Mouse (Mus musculus) forebrain, embryonic 13.5 days (tissue): ENCODE results near the gene Ppp2r1b. TPM values are rescaled to one million over a fixed set of nuclear protein-coding genes. Genes with fewer than 3 reads are reported as not detected.

Experiments
- ATAC-seq: fragments of 200-750 bp; cut with Nextera tagmentation; 2 replicates; pipeline ENCODE4 v1.8.0; 2017
- H3K27ac ChIP-seq: fragments of 300-500 bp; sonication (generic); 2 replicates; pipeline ENCODE4 v1.5.1; 2015; ENCODE audit warnings: inconsistent platforms, mild to moderate bottlenecking, moderate library complexity
- H3K27me3 ChIP-seq: fragments of 300-500 bp; sonication (generic); 2 replicates; pipeline ENCODE4 v1.6.1; 2015; ENCODE audit warnings: mild to moderate bottlenecking, inconsistent platforms
- H3K36me3 ChIP-seq: fragments of 300-500 bp; sonication (generic); 2 replicates; pipeline ENCODE4 v1.6.1; 2015; ENCODE audit warnings: mild to moderate bottlenecking, inconsistent platforms; ENCODE audit not compliant: poor library complexity, severe bottlenecking
- H3K4me1 ChIP-seq: fragments of 300-500 bp; sonication (generic); 2 replicates; pipeline ENCODE4 v1.6.1; 2015; ENCODE audit warnings: inconsistent platforms
- H3K4me2 ChIP-seq: fragments of 300-500 bp; sonication (generic); 2 replicates; pipeline ENCODE4 v1.6.1; 2015; ENCODE audit warnings: inconsistent platforms, mild to moderate bottlenecking, moderate library complexity
- H3K4me3 ChIP-seq: fragments of 300-500 bp; sonication (generic); 2 replicates; pipeline ENCODE4 v1.5.1; 2015; ENCODE audit warnings: mild to moderate bottlenecking, inconsistent platforms
- H3K9ac ChIP-seq: fragments of 300-500 bp; sonication (generic); 2 replicates; pipeline ENCODE4 v1.6.1; 2015; ENCODE audit warnings: mild to moderate bottlenecking, inconsistent platforms
- H3K9me3 ChIP-seq: fragments of 300-500 bp; sonication (generic); replicated peaks from 2 replicates; pipeline ENCODE4 v1.6.1; 2016; ENCODE audit warnings: inconsistent platforms
- WGBS: fragments of 180-500 bp; shearing (Covaris S2); methylation state at CpG from one replicate; pipeline ENCODE4 v1.1.7; 2015; 5-methylcytosine and 5-hydroxymethylcytosine counted together
- polyA plus RNA-seq: library from polyadenylated mRNA; unstranded; fragments of >200 nt; fragmentation: Nextera tagmentation; extraction: Ambion mirVana; gene quantifications from 2 replicates; pipeline ENCODE4 v1.2.1, GENCODE M21; 2015

Gene Ppp2r1b
- polyA plus RNA-seq, 1 experiment from 2014 or later: 89.7 TPM

GRCm38 (mm10) chr9:50900026-50900920 lies 55.2 kb downstream of the Ppp2r1b start:
- peak; percentile 72 for ATAC-seq
- no peaks in the 10 kb centered on the region for H3K9me3 ChIP-seq
- no peak overlapping the region for H3K4me3 ChIP-seq
- WGBS: 49% methylated on average over 7 of the region's 7 CpGs
- no peak overlapping the region for H3K9ac ChIP-seq
- H3K27ac ChIP-seq: no peak overlapping the region
- peaks cover 11% of the 10 kb centered on the region for H3K4me1 ChIP-seq
- no peaks in the 10 kb centered on the region for H3K27me3 ChIP-seq
- no peak overlapping the region for H3K4me2 ChIP-seq
- peaks cover 41% of the 10 kb centered on the region for H3K36me3 ChIP-seq

GRCm38 (mm10) chr9:50904196-50904847 lies 59.2 kb downstream of the Ppp2r1b start:
- H3K4me3 ChIP-seq: no peak overlapping the region
- no peaks in the 10 kb centered on the region for H3K9me3 ChIP-seq
- H3K27ac ChIP-seq: no peak overlapping the region
- ATAC-seq: no peak
- WGBS: 76% methylated on average over 6 of the region's 6 CpGs
- H3K9ac ChIP-seq: no peak overlapping the region
- H3K4me2 ChIP-seq: no peak overlapping the region
- H3K36me3 ChIP-seq: peaks cover 10% of the 10 kb centered on the region; the same call in 1 of the 2 replicates
- H3K4me1 ChIP-seq: peaks cover 11% of the 10 kb centered on the region
- no peaks in the 10 kb centered on the region for H3K27me3 ChIP-seq

- no peak overlapping the region for H3K9ac ChIP-seq
- no peaks in the 10 kb centered on the region for H3K27me3 ChIP-seq
- no peak overlapping the region for H3K4me2 ChIP-seq
- H3K4me1 ChIP-seq: peaks cover 7% of the 10 kb centered on the region
- whole genome bisulfite sequencing: 93% methylated on average over 3 of the region's 3 CpGs
- no peak overlapping the region for H3K27ac ChIP-seq
- no peak for ATAC-seq
- no peak overlapping the region for H3K4me3 ChIP-seq
- H3K9me3 ChIP-seq: no peaks in the 10 kb centered on the region
- 0 out of 2 replicates have a peak, but pooled peaks cover 7% of the 10 kb centered on the region for H3K36me3 ChIP-seq
Observed at GRCm38 (mm10) chr9:50905321-50905720, 60.2 kb downstream of the Ppp2r1b start.

- Histone ChIP-seq H3K27me3 (no peaks in the 10 kb centered on the region), H3K4me1 (no peaks in the 10 kb centered on the region)
Observed at GRCm38 (mm10) chr9:50911861-50912515, 66.9 kb downstream of the Ppp2r1b start.

GRCm38 (mm10) chr9:50918131-50918530 lies 73.0 kb downstream of the Ppp2r1b start:
- no peaks in the 10 kb centered on the region for H3K4me1 ChIP-seq

More at GRCm38 (mm10) chr9:50911861-50912515, 66.9 kb downstream of the Ppp2r1b start:
- 92% methylated on average over 7 of the region's 7 CpGs for WGBS
- Histone ChIP-seq H3K9me3 (no peaks in the 10 kb centered on the region), H3K4me2 (no peak overlapping the region), H3K9ac (no peak overlapping the region), H3K4me3 (no peak overlapping the region), H3K27ac (no peak overlapping the region), H3K36me3 (peaks cover 4% of the 10 kb centered on the region; the same call in 1 of the 2 replicates)
- no peak for ATAC-seq

GRCm38 (mm10) chr9:50919554-50919953 lies 74.5 kb downstream of the Ppp2r1b start:
- peaks cover 4% of the 10 kb centered on the region; the same call in 1 of the 2 replicates for H3K36me3 ChIP-seq
- 100% methylated on average over 2 of the region's 2 CpGs for WGBS
- H3K4me3 ChIP-seq: no peak overlapping the region
- no peaks in the 10 kb centered on the region for H3K27me3 ChIP-seq
- no peak overlapping the region for H3K9ac ChIP-seq
- no peak overlapping the region for H3K4me2 ChIP-seq
- H3K9me3 ChIP-seq: no peaks in the 10 kb centered on the region
- no peak overlapping the region for H3K27ac ChIP-seq
- no peak for ATAC-seq
- H3K4me1 ChIP-seq: no peaks in the 10 kb centered on the region

More at GRCm38 (mm10) chr9:50918131-50918530, 73.0 kb downstream of the Ppp2r1b start:
- no peaks in the 10 kb centered on the region for H3K27me3 ChIP-seq
- no peak overlapping the region for H3K4me2 ChIP-seq
- no peak overlapping the region for H3K4me3 ChIP-seq
- H3K9ac ChIP-seq: no peak overlapping the region
- no peaks in the 10 kb centered on the region for H3K9me3 ChIP-seq
- 85% methylated on average over 3 of the region's 3 CpGs for WGBS
- peaks cover 4% of the 10 kb centered on the region; the same call in 1 of the 2 replicates for H3K36me3 ChIP-seq
- H3K27ac ChIP-seq: no peak overlapping the region
- ATAC-seq: no peak

GRCm38 (mm10) chr9:50920933-50921895 lies 76.1 kb downstream of the Ppp2r1b start:
- H3K4me1 ChIP-seq: no peaks in the 10 kb centered on the region
- H3K4me3 ChIP-seq: no peak overlapping the region
- no peaks in the 10 kb centered on the region for H3K9me3 ChIP-seq
- H3K4me2 ChIP-seq: no peak overlapping the region
- 90% methylated on average over 3 of the region's 3 CpGs for WGBS
- H3K27me3 ChIP-seq: no peaks in the 10 kb centered on the region
- ATAC-seq: no peak
- no peak overlapping the region for H3K27ac ChIP-seq
- H3K9ac ChIP-seq: no peak overlapping the region
- no peaks in the 10 kb centered on the region for H3K36me3 ChIP-seq

- 83% methylated on average over 5 of the region's 5 CpGs for WGBS
- H3K4me3 ChIP-seq: no peak overlapping the region
- H3K9ac ChIP-seq: no peak overlapping the region
- no peak overlapping the region for H3K27ac ChIP-seq
- no peaks in the 10 kb centered on the region for H3K4me1 ChIP-seq
- no peak for ATAC-seq
- peaks cover 2% of the 10 kb centered on the region; the same call in 1 of the 2 replicates for H3K36me3 ChIP-seq
- H3K4me2 ChIP-seq: no peak overlapping the region
- H3K27me3 ChIP-seq: no peaks in the 10 kb centered on the region
- no peaks in the 10 kb centered on the region for H3K9me3 ChIP-seq
Observed at GRCm38 (mm10) chr9:50922363-50923153, 77.5 kb downstream of the Ppp2r1b start.

- Histone ChIP-seq H3K27me3 (no peaks in the 10 kb centered on the region), H3K4me2 (no peak overlapping the region), H3K4me3 (no peak overlapping the region), H3K9me3 (no peaks in the 10 kb centered on the region), H3K27ac (no peak overlapping the region), H3K4me1 (no peaks in the 10 kb centered on the region), H3K9ac (no peak overlapping the region), H3K36me3 (peaks cover 6% of the 10 kb centered on the region; the same call in 1 of the 2 replicates)
- no peak for ATAC-seq
Observed at GRCm38 (mm10) chr9:50924454-50924853, 79.4 kb downstream of the Ppp2r1b start.

- 89% methylated on average over 4 of the region's 4 CpGs for WGBS
- Histone ChIP-seq H3K36me3 (peaks cover 9% of the 10 kb centered on the region; the same call in 1 of the 2 replicates), H3K27me3 (no peaks in the 10 kb centered on the region), H3K9ac (no peak overlapping the region), H3K4me2 (no peak overlapping the region), H3K4me1 (no peaks in the 10 kb centered on the region), H3K27ac (no peak overlapping the region), H3K9me3 (no peaks in the 10 kb centered on the region), H3K4me3 (no peak overlapping the region)
- ATAC-seq: no peak
Observed at GRCm38 (mm10) chr9:50925801-50926200, 80.7 kb downstream of the Ppp2r1b start.
